Mouse (Mus musculus): ENCODE data around the gene Snapin. TPM values are rescaled to one million over a fixed set of nuclear protein-coding genes. Genes with fewer than 3 reads are reported as not detected.

Snapin gene
- total and polyA plus RNA-seq, 2 experiments from 2014 or later, result 59.2 to 85.5 TPM

- Histone ChIP-seq H3K9me3 (replicated peaks; ENCODE audit: control insufficient read depth, low read length) (no peaks in the 10 kb centered on the region), H3K36me3 (replicated peaks; ENCODE audit: control insufficient read depth, insufficient read depth, low read length) (no peaks in the 10 kb centered on the region), H3K27ac (ENCODE audit: low read depth) (no peak overlapping the region), H3K4me2 (ENCODE audit: low read depth, low read length) (no peak overlapping the region), H3K4me1 (ENCODE audit: control insufficient read depth, insufficient read depth) (no peaks in the 10 kb centered on the region), H3K27me3 (ENCODE audit: control insufficient read depth, insufficient read depth, low read length) (peaks cover 17% of the 10 kb centered on the region), H3K9ac (replicated peaks; ENCODE audit: low read depth, low read length) (no peak overlapping the region), H3K4me3 (ENCODE audit: low read depth, low read length) (no peak overlapping the region)
- ATAC-seq (ENCODE audit: insufficient read depth, low read depth) (no peak), DNase-seq (ENCODE audit: low spot score) (no peak)
- 89% methylated on average over 10 of the region's 10 CpGs for WGBS
- no peak for TF ChIP-seq EP300 (IDR thresholded peaks at IDR 0.05; ENCODE audit: low read depth)
- TF ChIP-seq CTCF (IDR thresholded peaks at IDR 0.05; ENCODE audit: low read depth), result no peak
These were observed 23.1 kb downstream of the Snapin start for GRCm38 (mm10) chr3:90467618-90468300.

GRCm38 (mm10) chr3:90466311-90466766, 24.5 kb downstream of the Snapin start:
- H3K4me1 ChIP-seq (ENCODE audit: control insufficient read depth, insufficient read depth), result no peaks in the 10 kb centered on the region
- peaks cover 17% of the 10 kb centered on the region for H3K27me3 ChIP-seq (ENCODE audit: control insufficient read depth, insufficient read depth, low read length)
- H3K4me2 ChIP-seq (ENCODE audit: low read depth, low read length), result peak overlapping the region; percentile 82
- under 1% methylated on average over 15 of the region's 15 CpGs for WGBS
- ATAC-seq (ENCODE audit: insufficient read depth, low read depth), result peak; percentile 49
- peak; percentile 85 for TF ChIP-seq CTCF (IDR thresholded peaks at IDR 0.05; ENCODE audit: low read depth)
- no peak for TF ChIP-seq EP300 (IDR thresholded peaks at IDR 0.05; ENCODE audit: low read depth)
- H3K9ac ChIP-seq (replicated peaks; ENCODE audit: low read depth, low read length), result peak overlapping the region; percentile 47; the same call in 1 of the 2 replicates
- no peaks in the 10 kb centered on the region for H3K36me3 ChIP-seq (replicated peaks; ENCODE audit: control insufficient read depth, insufficient read depth, low read length)
- H3K4me3 ChIP-seq (ENCODE audit: low read depth, low read length), result peak overlapping the region; percentile 62
- no peaks in the 10 kb centered on the region for H3K9me3 ChIP-seq (replicated peaks; ENCODE audit: control insufficient read depth, low read length)
- peak; percentile 83 for DNase-seq (ENCODE audit: low spot score)
- H3K27ac ChIP-seq (ENCODE audit: low read depth), result peak overlapping the region; percentile 49; the same call in 1 of the 2 replicates

GRCm38 (mm10) chr3:90465686-90466310, 25.0 kb downstream of the Snapin start, which contains the start of gene Npr1:
Gene Npr1 (minus strand): TSS chr3:90465866.
- Histone ChIP-seq H3K27me3 (ENCODE audit: control insufficient read depth, insufficient read depth, low read length) (peaks cover 17% of the 10 kb centered on the region), H3K9ac (replicated peaks; ENCODE audit: low read depth, low read length) (peak within 1 kb of the TSS; percentile 47), H3K4me3 (ENCODE audit: low read depth, low read length) (peak within 1 kb of the TSS; percentile 62), H3K27ac (ENCODE audit: low read depth) (peak within 1 kb of the TSS; percentile 66), H3K4me2 (ENCODE audit: low read depth, low read length) (peak within 1 kb of the TSS; percentile 82), H3K4me1 (ENCODE audit: control insufficient read depth, insufficient read depth) (no peaks in the 10 kb centered on the region), H3K9me3 (replicated peaks; ENCODE audit: control insufficient read depth, low read length) (no peaks in the 10 kb centered on the region), H3K36me3 (replicated peaks; ENCODE audit: control insufficient read depth, insufficient read depth, low read length) (no peaks in the 10 kb centered on the region)
- ATAC-seq (ENCODE audit: insufficient read depth, low read depth) (peak; percentile 57), DNase-seq (ENCODE audit: low spot score) (peak; percentile 36)
- TF ChIP-seq EP300 (IDR thresholded peaks at IDR 0.05; ENCODE audit: low read depth) (no peak), CTCF (IDR thresholded peaks at IDR 0.05; ENCODE audit: low read depth) (no peak)
- WGBS, result under 1% methylated on average over 41 of the region's 49 CpGs

DNA sequence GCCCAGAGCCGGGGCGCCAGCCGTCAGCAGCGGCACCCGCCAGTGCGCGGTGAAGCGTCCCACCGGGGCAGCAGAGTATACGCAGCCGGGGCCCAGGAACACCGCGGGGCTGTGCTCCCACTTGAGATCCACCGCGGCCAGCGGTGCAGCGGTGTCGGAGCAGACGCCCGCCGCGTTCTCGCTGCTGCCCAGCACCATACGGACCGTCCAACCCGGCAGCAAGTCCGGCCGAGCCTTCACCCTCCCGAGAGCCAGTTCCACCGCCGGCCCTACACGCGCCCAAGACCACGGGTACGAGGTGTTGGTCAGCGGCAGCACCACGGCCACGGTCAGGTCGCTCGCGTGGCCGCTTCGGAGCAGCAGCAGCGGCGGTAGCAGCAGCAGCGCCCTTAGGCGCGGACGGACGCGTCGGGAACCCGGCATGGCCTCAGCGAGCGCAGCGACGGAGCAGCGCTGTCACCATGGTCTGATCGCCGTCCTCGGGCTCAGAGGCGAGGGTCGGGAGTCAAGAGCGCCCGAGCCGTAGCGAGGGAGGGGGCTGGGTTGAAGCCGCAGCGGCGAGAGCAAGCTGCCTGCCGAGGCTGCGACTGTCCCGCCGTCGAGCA, 25.6 kb downstream of the Snapin start:
- WGBS, result 1% methylated on average over 70 of the region's 75 CpGs
- Histone ChIP-seq H3K36me3 (replicated peaks; ENCODE audit: control insufficient read depth, insufficient read depth, low read length) (no peaks in the 10 kb centered on the region), H3K4me2 (ENCODE audit: low read depth, low read length) (peak overlapping the region; percentile 82), H3K9ac (replicated peaks; ENCODE audit: low read depth, low read length) (peak overlapping the region; percentile 47), H3K9me3 (replicated peaks; ENCODE audit: control insufficient read depth, low read length) (no peaks in the 10 kb centered on the region), H3K27me3 (ENCODE audit: control insufficient read depth, insufficient read depth, low read length) (peaks cover 17% of the 10 kb centered on the region), H3K27ac (ENCODE audit: low read depth) (peak overlapping the region; percentile 66), H3K4me3 (ENCODE audit: low read depth, low read length) (peak overlapping the region; percentile 62), H3K4me1 (ENCODE audit: control insufficient read depth, insufficient read depth) (no peaks in the 10 kb centered on the region)
- no peak for TF ChIP-seq EP300 (IDR thresholded peaks at IDR 0.05; ENCODE audit: low read depth)
- no peak for TF ChIP-seq CTCF (IDR thresholded peaks at IDR 0.05; ENCODE audit: low read depth)
- no peak for DNase-seq (ENCODE audit: low spot score)
- ATAC-seq (ENCODE audit: insufficient read depth, low read depth), result peak; percentile 23

DNA sequence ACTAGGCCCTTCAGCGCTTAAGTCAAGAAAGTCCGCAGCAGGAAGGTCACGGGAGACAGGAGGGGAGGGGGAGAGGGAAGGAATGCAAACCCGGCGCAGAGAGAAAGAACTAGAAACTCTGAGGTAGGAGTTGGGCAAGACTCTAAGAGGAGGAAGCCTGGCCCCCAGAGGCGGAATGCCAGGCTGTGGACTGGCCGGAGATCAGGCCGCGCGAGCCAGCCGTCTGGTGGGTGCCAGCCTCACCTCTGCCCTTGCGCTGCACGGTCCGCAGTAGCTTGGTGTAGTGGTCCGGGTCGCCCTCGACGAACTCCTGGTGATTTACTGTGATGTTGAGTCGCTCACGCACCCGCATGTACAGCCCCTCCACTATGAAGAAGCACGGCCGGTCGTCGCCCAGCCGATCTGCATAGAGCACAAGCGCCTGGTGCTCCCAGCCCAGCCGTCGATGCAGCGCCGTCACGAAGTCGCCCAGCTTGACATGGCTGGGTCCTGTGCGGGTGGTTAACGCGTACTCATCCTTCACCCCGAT, 26.2 kb downstream of the Snapin start:
- H3K4me2 ChIP-seq (ENCODE audit: low read depth, low read length), result peak overlapping the region; percentile 82
- H3K4me3 ChIP-seq (ENCODE audit: low read depth, low read length), result peak overlapping the region; percentile 62
- no peaks in the 10 kb centered on the region for H3K36me3 ChIP-seq (replicated peaks; ENCODE audit: control insufficient read depth, insufficient read depth, low read length)
- H3K4me1 ChIP-seq (ENCODE audit: control insufficient read depth, insufficient read depth), result no peaks in the 10 kb centered on the region
- peak; percentile 10; the same call in 1 of the 2 replicates for ATAC-seq (ENCODE audit: insufficient read depth, low read depth)
- WGBS, result 12% methylated on average over 37 of the region's 37 CpGs
- H3K27ac ChIP-seq (ENCODE audit: low read depth), result peak overlapping the region; percentile 66; the same call in 1 of the 2 replicates
- peaks cover 17% of the 10 kb centered on the region for H3K27me3 ChIP-seq (ENCODE audit: control insufficient read depth, insufficient read depth, low read length)
- no peak for DNase-seq (ENCODE audit: low spot score)
- H3K9me3 ChIP-seq (replicated peaks; ENCODE audit: control insufficient read depth, low read length), result no peaks in the 10 kb centered on the region
- TF ChIP-seq EP300 (IDR thresholded peaks at IDR 0.05; ENCODE audit: low read depth), result no peak
- no peak for TF ChIP-seq CTCF (IDR thresholded peaks at IDR 0.05; ENCODE audit: low read depth)
- H3K9ac ChIP-seq (replicated peaks; ENCODE audit: low read depth, low read length), result peak overlapping the region; percentile 47

Measured in heart, postnatal 0 days (tissue).